Mouse (Mus musculus) mouse embryonic stem cell (cell line): ENCODE results near the gene Meltf.
"Not testable (repeated sequence)": the region's sequence is repeated elsewhere in the genome, so short reads cannot be mapped to it uniquely, and the experiment has no call there.

Source experiments
- in situ Hi-C, 2 experiments: fragments of 300-500 bp; cut with MboI; formaldehyde crosslinking; loops; 1 replicate in 1 of 2; 3 replicates in 1 of 2; pipeline ENCODE4 v1.14.3; 2019 to 2020; ENCODE audit warnings: low sequenced_read_pairs in 2 of 2, low pct_unique_long_range_greater_than_20kb in 1 of 2, mixed read lengths in 1 of 2; ENCODE audit not compliant: unreplicated experiment in 1 of 2

Meltf gene

GRCm38 (mm10) chr16:31926091-31926490 lies 47.5 kb downstream of the Meltf start:
- in situ Hi-C loops: loop anchor here in 1 of 2 experiments (10.0 kb wide), 1 partner anchor 471 kb away; no protein-coding TSS in a partner anchor

- in situ Hi-C loops: loop anchor here in 1 of 2 experiments (10.0 kb wide), 1 partner anchor 472 kb away; no protein-coding TSS in a partner anchor
Observed at GRCm38 (mm10) chr16:31926547-31927182, 48.1 kb downstream of the Meltf start.

DNA sequence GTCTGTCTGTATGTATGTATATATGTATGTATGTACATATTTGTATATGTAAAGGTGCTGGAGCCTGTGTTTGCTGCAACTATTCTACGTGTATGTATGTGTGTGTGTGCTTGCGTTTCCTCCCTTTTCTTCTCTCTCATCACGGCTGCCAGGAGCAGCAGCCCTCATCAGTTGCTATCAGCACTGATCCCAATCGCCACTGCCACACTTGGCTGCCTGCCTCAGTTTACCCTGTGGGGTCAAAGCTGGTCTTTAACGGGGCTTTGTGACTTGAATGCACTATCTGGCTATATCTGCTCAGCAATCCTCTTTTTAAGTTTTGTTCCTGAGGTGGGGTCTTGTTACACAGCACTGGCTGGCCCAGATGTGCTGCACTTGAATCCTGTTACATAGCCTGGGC lies 48.8 kb downstream of the Meltf start:
- in situ Hi-C loops: loop anchor here in 1 of 2 experiments (10.0 kb wide), 1 partner anchor 473 kb away; no protein-coding TSS in a partner anchor

DNA sequence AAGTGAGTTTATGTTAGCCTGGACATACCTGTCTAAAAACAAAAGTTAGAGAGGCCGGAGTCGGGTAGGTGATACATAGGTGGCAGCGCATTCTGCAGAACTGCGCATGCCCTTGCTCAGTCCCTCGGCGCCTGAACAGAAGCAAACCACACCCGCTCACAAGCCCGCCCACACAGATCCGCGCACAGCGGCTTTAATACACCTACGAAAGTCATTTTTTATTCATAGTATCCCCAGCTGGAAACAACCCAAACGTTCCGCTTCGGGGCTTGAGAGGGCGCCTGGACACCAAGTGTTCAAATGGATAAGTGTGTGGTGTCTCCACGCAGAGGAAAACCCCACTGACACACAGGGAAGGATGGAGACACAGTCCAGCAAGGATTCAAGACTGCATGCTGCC lies 52.7 kb downstream of the Meltf start:
- in situ Hi-C loops: no loop called here

GRCm38 (mm10) chr16:31932255-31932654 lies 53.6 kb downstream of the Meltf start:
- in situ Hi-C loops: no loop called here

DNA sequence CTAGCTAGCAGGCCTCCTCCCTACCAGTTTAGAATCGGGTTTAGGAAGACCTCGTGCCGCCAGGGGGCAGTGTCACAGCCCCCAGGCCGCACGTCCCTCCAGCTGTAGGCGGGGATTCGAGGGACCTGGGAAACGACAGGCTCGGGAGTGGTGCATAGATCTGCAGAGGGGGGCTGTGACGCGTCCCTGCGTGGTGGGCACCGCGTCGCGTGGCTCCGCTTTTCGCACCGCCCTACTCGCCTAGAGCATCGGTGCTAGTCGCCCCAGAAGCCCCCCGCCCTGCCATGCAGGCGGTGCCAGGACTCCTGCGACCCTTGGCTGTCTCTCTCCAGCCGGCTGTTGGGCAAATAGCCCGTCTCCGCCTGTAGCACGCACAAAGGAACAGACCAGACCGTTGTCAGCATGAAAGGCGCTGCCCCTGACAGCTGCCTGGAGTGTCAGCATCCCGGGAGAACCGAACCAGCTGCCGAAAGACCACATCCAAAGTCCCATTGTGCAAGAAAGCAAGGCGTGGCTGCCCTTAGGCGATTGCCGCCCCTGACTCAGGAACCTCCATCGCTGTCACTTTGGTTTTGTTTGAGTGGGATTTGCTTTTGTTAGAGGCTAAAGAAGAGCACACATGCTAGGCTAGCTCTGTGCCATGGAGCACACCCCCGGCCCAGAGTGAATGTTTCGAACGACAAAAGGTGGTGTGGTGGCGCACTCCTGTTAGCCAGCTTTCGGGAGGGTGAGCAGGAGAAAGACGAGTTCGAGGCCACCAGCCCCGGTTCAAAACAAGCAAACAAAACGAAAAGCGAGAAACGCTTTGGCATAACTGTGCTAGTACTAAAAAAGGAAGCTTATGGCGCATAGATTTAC lies 54.5 kb downstream of the Meltf start:
- in situ Hi-C loops: no loop called here

GRCm38 (mm10) chr16:31933751-31934549 lies 55.3 kb downstream of the Meltf start, which contains the start of gene Pigz:
Pigz (plus strand) TSS chr16:31933851.
- in situ Hi-C loops: no loop called here

GRCm38 (mm10) chr16:31934550-31935010 lies 56.0 kb downstream of the Meltf start:
- in situ Hi-C loops: no loop called here

- in situ Hi-C loops: no loop called here
Observed at GRCm38 (mm10) chr16:31935091-31935979, 56.7 kb downstream of the Meltf start.

DNA sequence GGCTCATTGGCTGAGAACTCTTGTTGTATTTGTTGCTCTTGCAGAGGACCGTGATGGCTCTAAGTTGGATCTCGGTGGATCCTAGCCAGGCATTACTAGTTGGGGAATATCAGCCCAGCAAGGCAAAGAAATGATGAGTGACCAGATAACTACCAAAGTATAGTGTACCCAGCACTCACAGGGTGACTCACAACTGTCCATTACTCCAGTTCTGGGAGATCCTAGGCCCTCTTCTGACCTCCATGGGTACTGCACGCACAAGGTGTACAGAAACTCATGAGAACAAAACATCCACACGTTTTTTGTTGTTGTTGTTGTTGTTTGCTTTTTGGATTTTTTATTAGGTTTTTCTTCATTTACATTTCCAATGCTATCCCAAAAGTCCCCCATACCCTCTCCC lies 58.0 kb downstream of the Meltf start:
- in situ Hi-C loops: no loop called here

GRCm38 (mm10) chr16:31938856-31939255 lies 60.2 kb downstream of the Meltf start:
- in situ Hi-C loops: no loop called here

DNA sequence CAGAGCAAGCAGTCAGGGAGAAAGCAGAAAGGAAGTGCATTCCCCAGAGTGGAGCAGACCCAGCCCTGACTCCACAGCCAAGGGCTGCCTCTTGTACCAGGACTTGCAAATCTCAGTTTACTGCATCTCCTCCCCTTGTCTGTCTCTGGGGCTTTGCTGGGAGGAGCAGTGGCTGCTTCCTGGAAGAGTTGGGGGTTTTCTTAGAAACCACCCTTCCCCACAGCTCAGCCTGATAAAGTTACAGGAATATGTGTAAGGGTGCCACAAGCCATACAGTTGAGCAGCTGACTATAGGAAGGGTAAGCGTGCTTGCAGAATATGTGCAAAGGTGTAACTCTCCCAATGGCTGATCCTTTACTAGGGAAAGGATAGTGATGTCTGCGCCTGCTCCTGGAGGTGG lies 62.0 kb downstream of the Meltf start:
- in situ Hi-C loops: no loop called here

DNA sequence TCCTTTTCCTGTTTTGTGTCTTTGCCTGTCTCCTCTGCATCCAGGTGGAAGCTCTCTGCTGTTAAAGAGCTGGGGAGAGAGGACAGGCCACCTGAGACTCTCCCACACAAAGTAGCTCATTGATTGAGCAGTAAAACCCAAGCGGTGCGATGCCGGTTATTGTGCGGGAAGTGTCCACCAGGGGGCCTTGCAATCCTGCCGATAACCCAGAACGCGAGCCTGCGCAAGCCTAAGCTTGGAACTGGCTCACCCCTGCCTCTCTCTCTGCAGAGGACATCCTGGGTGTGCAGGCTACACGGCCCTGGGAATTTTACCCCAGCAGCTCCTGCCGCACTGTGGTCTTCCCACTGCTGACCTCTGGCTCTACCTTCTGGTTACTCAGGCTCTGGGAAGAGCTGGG lies 65.4 kb downstream of the Meltf start:
- in situ Hi-C loops: no loop called here

DNA sequence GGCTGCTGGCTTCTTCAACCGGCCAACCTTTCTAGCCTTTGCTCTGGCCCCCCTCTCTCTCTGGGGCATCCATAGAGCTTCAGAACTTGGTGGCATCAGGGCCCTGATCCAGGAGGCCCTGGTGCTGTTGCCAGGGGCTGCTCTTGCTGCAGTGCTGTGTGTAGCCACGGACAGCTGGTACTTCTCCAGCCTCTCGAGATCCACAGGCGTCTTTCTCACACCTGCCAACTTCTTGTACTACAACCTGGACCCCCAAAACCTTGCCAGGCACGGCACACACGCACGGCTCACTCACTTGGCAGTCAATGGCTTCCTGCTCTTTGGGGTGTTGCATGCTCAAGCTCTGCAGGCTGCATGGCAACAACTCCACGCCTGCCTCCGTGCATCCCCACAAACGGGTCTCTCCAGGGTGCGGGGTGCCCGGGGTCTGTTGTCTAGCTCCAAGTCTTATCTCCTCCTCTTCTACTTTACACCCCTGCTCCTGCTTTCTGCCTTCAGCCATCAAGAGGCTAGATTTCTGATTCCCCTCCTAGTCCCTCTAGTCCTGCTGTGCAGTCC lies 66.2 kb downstream of the Meltf start:
- in situ Hi-C loops: no loop called here

- in situ Hi-C loops: no loop called here
Observed at GRCm38 (mm10) chr16:31945372-31945771, 66.8 kb downstream of the Meltf start.

GRCm38 (mm10) chr16:31945986-31946385 lies 67.4 kb downstream of the Meltf start:
- in situ Hi-C loops: not testable (repeated sequence)

GRCm38 (mm10) chr16:31947333-31947732 lies 68.7 kb downstream of the Meltf start:
- in situ Hi-C loops: no loop called here

DNA sequence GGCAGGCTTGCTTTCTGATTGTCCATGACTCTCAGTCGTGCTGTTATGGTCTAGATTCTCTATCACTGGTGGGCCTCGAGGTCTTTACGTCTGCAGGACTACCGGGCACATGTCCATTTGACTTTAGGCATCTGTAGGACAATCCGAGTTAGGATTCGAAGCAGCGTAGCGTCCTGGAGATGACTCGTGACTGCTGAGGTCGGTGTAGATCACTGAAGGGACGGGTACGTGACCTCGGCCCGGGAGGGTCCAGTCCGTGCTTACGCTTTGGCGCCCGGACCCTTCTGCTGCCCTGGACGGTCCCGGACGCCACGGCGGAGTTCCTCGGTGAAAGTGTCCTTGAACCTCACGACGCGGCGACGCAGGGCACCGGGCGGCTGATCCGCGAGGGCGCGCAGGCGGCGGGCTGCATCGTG lies 69.3 kb downstream of the Meltf start:
- in situ Hi-C loops: no loop called here
